Mouse (Mus musculus): Measurements from ENCODE around the gene C7.
"Not testable (repeated sequence)": the region's sequence is repeated elsewhere in the genome, so short reads cannot be mapped to it uniquely, and the experiment has no call there.

Gene C7

DNA sequence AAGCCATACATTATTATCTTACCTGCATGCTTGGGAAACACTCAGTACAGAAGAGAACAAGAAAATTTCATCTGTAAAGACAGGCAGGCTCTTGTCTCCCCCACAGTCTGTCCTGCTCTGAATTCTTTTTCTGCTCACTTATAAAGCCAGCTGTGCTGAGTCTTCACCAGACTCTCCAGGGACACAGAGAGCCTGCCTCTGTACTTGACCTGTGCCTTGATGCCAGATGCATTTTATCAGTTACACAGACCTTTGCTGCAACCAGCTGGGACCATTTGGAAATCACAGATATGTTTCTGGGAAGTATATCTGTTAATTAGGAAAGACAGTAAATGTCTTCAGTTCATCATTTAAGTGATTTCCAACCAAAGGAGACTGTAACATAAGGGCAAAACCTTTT, at the start of gene C7:
Gene C7, minus strand, starts transcription at position 106 of the 400 bp plus-strand sequence.
- peak; percentile 27 for DNase-seq (ENCODE audit: low read depth, low spot score)

DNA sequence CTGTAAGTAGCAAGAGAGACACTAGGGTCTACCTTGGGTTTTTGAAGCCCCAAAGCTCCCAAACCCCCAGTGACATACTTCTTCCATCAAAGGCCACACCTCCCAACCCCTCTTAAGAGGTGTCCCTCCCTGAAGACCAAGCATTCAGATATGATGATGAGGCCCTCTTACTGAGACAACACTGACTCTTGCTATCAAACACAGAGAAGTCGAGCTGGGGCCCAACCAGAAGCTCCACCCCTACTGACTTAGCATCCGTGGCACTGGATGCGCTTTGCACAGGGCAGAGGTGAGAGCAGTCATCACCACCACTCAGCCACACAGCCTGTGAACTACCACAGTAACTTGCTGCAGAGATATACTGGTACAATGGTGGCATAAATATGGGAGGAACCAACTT, 49.1 kb upstream of the C7 start:
- no peak for DNase-seq (ENCODE audit: low read depth, low spot score)

DNA sequence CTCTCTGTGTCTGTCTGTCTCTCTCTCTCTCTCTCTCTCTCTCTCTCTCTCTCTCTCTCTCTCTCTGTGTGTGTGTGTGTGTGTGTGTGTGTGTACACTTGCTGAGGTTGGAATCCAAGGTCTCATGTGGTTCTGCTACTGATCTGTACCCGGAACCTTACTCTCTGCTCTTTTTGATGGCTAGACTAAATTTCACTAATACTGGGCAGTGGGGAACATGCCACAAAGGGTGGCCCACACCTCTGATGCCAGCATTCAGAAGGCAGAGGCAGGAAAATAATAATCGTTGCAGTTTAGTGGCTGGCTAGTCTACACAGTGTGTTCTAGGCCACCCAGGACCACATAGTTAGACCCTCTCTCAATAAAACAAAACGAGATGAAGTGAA, 45.1 kb upstream of the C7 start:
- DNase-seq (ENCODE audit: low read depth, low spot score) = no peak

DNA sequence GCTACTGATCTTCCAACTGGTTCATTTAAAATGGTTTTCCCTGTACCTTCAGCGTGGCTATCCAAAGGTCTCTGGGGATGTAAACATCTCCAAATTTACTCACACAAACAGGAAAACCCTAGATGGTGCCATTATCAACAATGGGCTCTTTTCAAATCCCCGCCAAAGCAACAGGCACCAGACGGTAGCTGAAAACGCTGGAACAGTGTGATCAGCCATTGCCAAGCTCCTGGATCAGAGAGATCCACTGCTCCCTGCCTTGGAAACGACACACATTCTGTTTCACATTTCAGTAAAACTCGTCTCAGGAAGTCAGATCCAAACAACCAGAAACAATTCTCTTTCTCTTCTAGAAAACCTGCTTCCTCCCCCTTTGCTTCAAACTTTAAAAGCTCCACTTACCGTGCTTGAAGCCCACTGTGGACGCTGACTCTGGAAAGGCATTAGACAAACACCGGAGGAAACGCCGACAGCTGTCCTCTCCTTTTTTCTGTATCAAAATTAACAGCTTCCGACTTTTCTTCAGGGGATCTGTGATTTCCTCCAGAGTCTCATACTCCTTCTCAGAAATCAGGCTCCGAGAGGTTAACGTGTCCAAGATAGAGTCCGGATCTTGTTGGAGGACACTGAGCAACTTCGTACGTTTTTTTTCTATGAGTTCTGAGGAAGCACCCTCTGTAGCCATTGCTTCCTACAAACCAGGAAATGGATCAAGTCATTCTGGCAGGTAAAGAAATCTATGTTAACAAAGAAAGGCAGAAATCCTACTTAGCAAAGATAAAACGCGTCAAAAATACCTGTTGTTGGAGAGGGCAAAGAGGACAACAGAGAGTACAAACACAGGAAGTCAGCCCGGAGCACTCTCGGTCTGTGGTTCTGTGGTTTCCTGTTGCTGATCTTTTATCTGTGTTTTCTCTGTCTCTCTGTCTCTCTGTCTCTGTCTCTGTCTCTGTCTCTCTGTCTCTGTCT, 44.4 kb upstream of the C7 start, which contains the start of gene Card6:
Gene Card6, minus strand, starts transcription at position 854 of the 969 bp plus-strand sequence.
- no peak for DNase-seq (ENCODE audit: low read depth, low spot score)

DNA sequence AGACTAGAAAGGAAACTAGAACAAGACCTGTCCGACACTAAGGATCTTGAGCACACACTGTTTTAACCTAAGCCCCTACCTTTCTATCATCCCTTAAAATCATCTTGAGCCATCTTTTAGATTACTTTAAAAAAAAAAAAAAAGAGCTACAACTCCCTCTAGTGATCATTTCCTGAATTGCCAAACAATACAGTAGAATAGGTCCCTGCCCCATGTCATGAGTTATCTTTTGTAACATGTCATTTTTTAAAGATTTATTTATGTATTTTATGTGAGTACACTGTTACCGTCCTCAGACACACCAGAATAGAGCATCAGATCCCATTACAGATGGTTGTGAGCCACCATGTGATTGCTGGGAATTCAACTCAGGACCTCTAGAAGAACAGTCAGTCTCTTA, 42.8 kb upstream of the C7 start:
- DNase-seq (ENCODE audit: low read depth, low spot score) = peak; percentile 39

DNA sequence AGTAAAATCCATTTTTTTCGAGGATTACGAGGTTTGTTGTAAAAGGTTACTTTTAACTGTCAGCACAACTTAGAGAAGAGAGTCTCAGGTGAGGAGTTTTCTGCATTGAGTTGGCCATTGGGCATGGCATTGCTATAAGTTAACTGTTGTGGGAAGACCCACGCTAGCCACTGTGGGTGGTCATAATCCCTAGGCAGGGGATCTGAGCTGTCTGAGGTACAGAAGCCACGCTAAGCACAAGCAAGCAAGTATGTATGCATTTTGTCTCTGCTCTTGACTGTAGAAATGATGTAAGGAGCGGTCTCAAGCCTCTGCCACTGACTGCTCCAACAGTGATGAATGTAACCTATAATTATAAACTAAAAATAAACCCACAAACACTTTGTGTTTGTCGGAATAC, 42.4 kb upstream of the C7 start:
- no peak for DNase-seq (ENCODE audit: low read depth, low spot score)

DNA sequence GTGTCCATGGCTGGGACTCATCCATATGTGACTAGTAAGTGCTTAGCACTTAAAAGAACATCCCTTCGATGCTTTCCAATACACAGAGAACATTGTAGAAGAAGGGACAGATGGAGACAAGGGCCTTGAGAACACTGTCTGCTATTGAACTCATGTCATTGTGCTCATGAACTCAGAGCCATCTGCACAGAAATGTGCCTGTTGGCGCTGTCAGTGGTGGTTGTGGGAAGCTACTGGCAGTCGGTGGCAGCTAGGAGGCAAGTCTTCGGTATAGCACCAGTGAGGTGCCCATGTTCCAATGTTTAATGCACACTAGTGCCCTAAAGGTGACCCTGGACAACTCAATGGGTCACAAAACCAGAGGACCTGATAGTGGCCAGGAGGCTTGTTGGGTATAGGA, 38.8 kb upstream of the C7 start:
- no peak for DNase-seq (ENCODE audit: low read depth, low spot score)

DNA sequence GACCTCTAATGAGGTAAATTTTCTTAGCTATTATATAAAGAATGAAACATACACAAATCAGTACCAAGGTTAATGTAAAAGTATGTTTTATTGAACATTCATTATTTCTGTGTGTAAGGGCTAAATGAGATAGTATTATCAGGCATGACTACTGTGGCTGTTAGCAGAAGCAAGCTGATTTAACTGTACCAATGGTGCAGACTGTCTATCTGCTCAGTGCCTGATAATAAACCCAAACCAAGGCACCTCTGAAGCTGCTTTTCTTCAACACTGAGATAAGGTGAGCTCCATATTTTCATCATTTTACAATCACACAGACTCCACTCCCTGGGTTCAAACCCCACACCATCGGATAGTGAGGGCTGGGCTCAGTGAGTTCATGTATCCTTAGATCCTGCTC, 33.8 kb upstream of the C7 start:
- no peak for DNase-seq (ENCODE audit: low read depth, low spot score)

DNA sequence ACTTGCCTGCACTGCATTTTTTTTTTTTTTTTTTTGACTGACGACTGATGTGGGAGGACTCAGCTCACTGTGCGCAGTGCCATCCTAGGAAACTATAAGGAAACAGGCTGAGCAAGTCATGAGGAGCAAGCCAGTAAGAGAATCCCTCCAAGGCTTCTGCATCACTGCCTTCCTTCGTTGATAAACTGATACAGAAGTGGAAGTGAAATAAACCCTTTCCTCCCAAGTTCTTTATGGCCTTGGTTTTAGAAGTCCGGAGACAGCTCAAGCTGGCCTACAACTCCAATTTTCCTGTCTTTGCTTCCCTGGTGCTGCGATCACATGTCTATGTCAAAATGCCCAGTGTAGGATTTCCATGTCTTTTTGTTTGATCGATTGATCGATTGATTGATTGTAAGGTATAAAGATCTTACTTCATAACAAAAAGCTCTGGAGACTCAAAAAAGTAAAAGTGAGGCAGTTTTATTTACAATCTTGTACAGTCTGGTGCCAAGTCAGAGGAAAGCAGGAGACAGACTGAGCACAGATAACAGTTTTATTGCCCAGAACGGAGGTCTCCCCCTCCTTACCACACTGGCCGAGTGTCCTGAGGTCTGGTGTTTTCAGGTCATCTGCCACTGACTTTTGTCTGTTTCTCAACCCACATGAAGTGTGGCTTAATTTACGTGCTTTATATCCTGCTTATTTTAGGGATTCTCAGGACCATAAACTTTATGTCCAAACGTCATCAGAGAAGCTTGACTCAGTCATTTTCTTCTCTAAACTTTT, 32.2 kb upstream of the C7 start:
- DNase-seq (ENCODE audit: low read depth, low spot score) = no peak

DNA sequence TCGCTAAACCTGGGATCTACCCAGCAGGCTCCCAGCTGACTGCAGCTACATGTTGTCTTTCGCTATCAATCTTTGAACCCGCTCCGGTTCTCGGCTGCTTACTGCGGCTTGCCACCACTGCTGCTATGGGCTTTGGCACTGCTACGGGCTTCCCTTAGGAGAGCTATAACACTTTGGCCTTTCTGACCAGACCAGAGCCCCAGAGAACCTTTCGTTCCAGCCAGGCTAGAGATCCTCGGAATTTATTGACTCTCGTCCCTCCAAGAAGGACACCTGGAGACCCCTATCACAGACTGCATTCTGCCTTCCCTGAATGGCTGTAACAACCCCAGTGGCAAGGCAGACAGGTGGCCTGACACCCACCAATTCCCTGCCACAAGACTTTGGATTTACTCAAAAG, 26.6 kb upstream of the C7 start:
- no peak for DNase-seq (ENCODE audit: low read depth, low spot score)

DNA sequence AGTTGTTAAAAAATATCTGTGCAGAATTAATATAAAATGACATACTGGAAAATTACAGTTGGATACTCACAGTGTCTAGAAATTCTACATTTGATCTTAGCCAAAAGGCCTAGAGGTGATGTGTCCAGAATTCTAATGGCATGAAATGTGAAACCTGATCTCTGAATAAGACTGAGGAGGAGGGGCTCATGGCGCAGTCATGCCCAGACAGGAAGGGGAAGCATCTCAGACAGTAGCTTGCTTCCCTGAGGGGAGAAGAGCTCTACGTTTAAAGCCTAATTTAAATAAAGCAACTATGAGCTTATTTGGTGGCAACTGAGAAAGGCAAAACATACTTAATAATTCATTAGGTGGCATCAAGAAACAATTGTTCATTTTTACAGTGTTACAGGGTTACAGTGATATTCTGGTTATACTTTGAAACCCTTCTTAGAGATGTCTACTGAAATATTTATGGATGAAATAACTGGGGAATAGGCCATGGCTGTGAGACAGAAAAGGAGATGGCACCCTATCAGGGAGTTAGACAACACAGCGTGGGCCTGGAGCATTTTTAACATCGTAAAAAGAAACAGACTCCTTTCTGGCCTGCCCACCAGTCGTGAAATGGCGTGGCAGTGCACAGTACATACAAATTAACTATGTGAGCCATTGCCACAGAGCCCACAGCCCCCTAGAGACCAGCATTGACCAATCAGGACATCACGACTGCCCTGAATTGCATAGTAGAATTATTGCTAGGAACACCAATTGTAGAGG, 25.5 kb upstream of the C7 start:
- peak; percentile 21 for DNase-seq (ENCODE audit: low read depth, low spot score)

DNA sequence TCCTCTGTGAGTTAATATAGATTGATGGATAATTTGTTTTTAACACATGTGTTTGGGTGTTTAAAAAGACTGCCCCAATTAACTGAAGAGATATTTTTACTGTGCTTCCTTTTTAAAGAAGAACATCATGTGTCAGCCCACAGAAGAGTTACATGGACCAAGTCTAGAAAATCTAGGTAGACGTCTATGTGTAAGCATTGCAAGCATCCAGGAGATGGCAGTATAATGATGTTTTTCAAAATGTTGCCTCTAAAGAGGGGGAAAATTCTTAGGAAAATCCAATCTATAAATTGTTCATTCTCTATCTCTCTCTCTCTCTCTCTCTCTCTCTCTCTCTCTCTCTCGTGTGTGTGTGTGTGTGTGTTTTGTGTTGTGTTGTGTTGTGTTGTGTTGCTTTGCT, 22.6 kb upstream of the C7 start:
- peak; percentile 38 for DNase-seq (ENCODE audit: low read depth, low spot score)

DNA sequence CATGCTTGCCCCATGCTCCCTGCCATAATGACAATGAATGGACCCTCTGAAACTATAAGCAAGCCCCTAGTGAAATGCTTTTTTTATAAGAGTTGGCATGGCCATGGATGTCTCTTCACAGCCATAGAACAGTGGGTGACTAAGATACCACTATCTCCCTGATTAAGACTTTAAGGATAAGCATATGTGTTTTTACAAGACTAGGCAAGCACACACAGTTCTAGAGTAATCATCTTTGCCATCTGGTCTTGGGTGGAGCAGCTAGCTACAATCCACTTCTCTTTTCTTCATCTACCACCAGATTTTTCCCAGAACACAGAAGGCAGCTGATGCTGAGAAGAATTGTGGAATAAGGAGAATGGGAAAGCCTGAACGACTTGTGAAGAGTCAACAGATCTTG, 17.7 kb upstream of the C7 start:
- no peak for DNase-seq (ENCODE audit: low read depth, low spot score)

DNA sequence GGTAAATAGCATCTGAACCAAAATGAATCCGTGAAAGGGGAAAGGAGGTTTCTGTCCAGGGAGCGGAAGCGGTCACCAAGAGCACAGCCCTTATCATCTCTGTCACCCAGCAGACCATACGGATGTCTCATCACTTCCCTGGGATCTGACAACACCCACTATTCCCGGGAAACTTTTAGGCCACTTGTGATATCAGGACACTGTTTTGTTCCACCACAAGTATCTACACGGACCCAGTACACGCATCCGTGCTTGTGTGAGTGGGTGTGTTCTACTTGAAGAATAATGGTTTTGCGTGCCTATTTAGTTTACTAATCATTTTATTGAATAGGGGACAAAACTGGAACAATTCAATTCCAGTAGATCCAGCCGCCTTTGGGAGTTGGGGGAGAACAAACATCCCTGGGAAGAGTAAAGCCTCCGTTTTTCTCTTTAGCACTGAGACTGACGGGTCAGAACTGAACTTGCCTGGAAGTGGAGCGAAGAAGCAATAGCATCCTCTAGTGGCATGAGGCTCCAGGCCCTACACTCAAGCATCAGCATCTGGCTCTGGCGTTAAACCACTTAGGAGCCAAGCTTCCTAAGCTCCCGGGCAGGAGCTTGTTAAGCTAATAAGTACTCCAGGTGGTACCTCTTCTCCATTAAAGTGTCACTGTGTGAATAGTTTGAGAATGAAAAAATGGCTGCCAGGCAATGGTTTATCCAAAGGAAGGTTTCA, 5.4 kb upstream of the C7 start:
- DNase-seq (ENCODE audit: low read depth, low spot score) = peak; percentile 39

DNA sequence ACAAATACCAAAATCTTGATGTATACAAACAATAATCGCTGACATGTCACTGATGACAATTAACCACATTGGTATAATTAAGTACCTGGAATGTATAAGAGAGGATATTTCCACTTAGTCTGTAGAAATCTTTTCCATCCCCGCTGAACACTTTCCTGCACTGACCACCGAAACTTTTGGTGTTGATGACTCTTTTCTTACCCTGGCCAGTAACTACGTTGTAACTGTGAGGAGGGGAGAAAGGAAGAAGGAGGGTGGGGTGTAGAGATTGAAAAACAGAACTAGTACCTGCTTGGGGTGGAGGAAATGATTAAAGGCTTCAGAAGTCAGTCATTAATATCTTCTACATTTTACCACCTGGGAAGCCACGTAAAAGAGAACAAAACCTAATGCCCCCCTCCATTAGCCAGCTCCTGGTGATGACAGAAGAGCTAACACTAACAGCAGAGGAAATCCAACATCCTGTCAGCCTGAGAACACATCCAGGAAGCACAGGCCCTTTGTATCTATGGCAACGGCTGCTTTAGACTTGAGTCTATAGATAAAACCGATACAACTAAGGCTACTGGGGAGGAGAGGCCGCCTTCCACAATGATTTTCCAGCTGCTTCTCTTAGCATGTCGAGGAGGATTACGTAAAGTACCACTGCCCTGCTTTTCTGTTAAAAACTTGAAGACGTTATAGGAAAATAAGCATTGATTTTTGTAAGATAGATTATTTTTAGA, 17.8 kb downstream of the C7 start:
- peak; percentile 18 for DNase-seq (ENCODE audit: low read depth, low spot score)

DNA sequence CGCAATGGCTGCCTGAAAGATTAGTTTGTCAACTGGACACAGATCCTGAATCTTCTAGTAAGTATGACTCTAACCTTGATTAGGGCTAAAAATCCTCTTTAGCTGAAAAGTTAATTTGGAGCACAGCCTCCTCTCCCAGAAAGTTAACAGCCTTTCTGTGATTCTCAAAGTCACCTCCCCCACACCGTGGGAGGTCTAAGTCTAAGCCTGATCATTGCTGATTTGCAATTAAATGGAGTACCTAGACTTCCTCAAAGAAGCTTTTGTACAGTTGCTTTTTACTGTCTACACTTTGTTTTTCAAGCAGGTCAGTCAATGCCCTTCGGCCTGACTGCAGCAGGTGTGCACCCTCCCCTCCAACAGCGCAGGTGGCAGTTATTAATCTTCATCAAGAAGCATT, 34.3 kb downstream of the C7 start:
- no peak for DNase-seq (ENCODE audit: low read depth, low spot score)

DNA sequence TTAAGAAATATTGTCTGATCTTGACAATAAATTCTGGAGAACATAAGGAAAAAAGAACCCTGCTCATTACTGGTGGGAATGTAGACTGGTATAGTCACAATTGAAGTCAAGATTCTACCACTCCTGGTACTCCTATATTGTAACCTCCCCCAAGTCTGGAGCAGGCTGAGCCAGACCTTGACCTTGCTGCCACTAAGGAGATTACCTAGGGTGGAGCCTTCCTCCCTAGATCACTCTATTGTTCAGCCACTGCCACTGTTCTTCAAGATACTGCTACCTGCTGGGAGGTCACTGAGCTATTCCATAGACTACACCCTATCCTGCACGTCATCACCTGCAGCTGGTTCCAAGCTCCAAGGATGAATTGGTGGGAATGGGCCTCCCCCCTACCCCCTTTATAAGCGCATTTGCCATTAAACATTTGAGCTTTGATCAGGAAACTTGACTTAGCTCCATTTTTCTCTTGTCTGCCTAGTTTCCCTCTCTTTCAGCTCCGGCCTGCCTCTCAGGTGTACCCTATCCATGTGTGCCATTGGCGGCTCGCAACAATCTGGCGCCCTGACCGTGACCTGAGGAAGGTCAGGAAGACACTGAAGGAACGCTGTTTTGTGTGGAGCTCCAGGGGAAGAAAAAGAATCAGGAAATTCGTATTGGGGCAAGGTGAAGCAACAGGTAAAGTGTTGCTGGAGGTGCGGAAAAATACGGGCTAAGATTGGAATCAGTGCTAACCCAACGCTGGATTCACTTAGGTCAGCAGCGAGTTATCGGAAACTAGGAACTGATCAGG, 39.9 kb downstream of the C7 start:
- DNase-seq (ENCODE audit: low read depth, low spot score) = not testable (repeated sequence)

DNA sequence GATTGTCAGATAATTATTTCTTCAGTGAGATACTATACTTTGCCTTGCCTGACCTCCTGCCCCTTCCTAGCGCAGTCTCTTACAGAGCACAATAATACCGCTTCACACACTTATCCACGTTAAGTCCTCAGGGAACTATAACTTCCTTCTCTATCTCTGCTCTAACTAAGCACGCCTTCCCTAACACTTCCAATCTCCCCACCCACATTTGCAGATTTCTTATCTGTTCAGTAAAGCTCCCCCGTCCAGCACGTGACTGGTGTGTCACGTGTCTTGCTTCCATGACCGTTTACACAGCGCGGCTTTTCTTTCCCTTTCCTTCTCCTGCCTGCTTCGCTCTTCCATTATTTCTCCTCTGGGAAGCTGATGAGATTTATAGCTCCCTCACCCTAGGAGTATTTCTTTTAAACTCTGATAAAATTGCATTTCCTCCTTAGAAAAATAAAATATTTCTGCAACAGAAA, 53.9 kb downstream of the C7 start:
- DNase-seq (ENCODE audit: low read depth, low spot score) = peak; percentile 34

DNA sequence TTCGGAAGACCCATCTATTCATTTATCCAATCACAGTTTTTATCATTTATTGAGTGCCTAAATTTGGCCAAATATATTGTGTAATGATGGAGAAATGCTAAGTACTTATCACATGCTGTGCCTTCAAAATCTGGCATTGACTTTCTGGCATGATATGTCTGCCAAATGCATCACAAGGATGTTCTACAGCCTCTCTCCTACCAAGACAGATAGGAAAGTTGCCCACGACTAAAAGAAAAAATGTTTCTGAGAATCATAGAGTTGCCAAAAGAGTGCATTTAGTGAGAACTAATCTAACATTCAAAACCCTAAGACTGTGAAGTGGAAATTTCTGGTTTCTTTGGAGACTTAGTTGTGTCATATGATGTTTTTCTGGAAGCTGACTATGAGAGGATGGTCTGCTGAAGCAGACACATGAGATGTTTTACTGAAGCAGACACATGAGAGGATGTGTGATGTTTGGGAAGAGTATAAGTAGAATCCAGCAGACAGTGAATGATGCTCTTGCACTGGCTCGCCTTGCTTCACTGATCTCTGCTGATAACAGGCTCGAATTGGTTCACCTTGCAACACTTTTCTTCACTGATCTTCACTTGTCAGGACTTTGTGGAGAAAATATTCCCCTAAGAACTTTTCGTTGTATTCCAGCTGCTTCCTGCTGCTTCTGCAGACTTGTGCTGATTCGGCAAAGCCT, 59.9 kb downstream of the C7 start:
- no peak for DNase-seq (ENCODE audit: low read depth, low spot score)

Measured in mesoderm, embryonic 11.5 days (tissue).